Mouse (Mus musculus) gastrocnemius, adult 18-20 months (tissue): ENCODE results near the gene Slc34a1. TPM values are rescaled to one million over a fixed set of nuclear protein-coding genes. Genes with fewer than 3 reads are reported as not detected.

Experiments
- DNase-seq: peaks from one replicate; pipeline ENCODE4 v3.0.0; 2021; ENCODE audit warnings: low spot score
- long read RNA-seq, 2 experiments: library from polyadenylated mRNA; stranded (forward); transcript quantifications; one replicate each; pipeline ENCODE4 v2.0.0; 2021
- total RNA-seq, 2 experiments: library from RNA; stranded (reverse); gene quantifications; 2 replicates each; pipeline ENCODE4 v1.2.3; 2021

Slc34a1 gene
- under 1 TPM in 1 of 2 experiments, not detected in 1; 0.66 TPM for total RNA-seq
- long read RNA-seq, experiment 1: 0 reads
- long read RNA-seq, experiment 2: 0 reads

DNA sequence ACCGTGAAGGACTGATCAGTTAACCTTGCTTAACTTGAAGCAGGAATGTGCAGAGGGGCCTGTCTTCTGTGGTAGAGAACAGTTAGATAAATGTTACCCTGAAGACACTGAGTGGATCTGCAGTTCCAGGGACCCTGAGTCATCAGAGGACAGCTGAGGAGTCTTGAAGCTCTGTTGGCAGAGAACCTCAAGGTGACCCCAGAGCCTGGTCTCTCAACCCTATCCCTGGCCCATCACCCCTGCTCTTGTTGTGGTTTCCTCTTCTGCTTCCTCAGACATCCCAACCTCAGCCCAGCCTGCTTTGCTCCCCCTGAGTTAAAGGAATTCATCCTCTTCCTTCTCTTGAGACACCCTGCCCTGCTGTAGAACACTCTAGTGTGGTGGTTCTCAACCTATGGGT is at the start of gene Slc34a1:
Slc34a1 (plus strand) TSS at position 100 of the 400 bp plus-strand sequence.
- no peak for DNase-seq

DNA sequence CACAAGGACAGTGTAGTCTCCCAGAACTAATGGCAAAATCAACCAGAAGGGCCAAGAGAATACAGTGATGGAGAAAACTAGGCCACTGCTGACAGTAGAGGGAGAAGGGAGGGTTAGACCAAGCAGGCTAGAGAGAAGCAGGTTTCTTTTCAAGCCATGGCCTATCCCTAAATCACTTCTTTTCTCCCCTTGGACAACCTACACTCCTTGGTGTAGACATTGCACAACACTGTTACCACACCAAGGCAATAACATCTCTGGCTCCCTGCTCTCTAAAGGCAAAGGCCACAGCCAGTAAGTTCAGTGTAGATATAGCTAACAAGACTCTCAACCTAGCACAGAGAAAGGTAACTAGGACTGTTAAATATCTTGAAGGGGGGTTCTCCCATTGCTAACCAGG is 36.8 kb upstream of the Slc34a1 start:
- DNase-seq: no peak

DNA sequence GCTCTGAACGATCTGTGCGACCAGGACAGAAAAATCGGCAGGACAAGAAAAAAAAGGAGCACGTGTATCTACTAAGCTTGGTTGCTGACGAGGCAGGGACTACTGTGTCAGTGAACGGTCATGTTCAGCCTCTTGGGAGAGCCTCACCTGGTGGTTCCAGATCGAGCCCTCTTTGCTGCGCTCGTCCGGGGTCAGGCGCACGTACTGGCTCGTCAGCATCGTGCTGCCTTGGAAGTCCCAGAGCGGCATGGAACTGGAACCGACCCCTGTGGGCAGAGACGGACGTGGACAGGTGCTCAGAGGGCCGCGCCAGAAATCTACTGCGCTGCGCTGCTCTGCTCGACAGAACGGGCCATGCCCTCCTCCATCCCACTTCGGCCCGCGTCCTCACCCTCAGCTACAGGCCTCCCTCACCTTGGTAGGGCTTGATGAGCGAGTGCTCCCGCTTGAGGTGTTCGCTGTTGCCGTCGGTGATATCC is 36.0 kb upstream of the Slc34a1 start:
- peak; percentile 39 for DNase-seq

DNA sequence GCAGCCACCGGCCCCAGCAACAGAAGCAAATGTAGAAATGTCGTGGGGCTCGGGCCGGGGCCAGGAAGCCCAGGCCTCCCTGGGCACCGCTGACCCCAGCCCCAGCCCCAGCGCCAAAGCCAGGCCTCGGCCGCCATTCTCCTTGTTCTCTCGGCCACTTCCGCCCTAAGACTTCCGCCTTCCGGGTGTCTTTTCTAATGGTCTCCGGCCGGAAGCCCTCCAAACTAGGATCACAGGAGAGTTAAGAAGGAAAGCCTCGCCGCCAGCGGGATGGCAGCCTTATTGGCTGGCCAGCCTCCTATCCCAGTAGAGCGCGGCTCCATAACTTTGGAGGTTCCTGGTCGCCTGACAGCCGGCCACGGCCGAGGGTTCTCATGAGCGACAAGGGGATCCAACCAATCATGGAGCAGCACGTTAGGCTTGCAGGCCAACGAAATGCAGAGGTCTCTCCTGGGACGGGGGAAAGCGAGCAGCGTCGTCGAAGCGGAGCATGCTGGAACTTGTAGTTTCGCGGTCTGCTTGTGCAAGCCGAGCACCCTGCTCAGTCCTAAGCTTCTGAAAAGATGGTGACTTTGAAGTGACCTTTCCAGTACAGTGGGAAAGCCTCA is 35.4 kb upstream of the Slc34a1 start, which contains the start of gene Lman2:
Lman2 (minus strand) TSS at position 331 of the 608 bp plus-strand sequence.
- peak; percentile 98 for DNase-seq

DNA sequence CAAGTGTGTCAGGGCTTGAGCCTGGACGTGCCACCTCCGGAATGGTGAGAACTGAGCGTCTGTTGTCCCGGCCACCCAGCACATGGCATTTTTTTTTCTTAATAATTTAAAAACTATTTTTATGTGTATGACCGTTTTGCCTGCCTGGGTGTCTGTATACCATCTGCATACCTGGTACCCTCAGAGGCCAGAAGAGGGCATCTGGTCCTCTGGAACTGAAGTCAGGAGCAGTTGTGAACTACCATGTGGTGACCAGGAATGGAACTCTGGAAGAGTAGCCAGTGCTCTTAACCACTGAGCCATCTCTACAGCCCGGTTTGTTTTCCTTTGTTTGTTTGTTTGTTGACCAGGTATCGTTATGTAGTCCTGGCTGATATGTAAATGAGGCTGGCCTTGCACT is 29.6 kb upstream of the Slc34a1 start:
- DNase-seq: no peak

DNA sequence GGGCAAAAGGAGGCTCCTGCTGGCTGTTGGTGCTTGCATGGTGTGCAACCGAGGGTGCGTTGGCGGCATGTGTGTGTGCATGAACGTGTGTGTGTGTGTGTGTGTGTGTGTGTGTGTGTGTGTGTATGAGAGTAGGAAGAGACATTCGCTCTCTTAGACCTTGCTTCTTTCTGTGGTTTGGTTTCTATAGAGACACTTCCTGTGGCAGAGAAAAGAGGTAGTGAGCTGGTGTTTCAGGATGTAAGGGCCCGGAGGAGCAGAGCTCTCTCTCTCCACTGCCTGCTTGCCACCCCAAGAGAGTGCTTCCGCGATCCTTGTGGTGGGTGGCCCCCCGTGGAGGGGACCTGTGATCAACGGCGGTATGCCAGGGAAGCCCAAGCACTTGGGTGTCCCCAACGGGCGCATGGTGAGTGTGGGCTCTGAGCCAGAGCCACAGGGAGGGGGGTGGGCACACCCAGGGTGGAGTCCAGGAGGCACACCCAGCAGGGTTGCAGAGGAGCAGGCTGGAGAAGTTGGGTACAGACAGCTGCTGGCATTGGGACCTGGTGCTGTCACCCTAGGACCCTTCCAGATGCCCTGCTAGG is 28.4 kb upstream of the Slc34a1 start, which contains the start of gene Rgs14:
Rgs14 (plus strand) TSS at position 202 of the 584 bp plus-strand sequence.
- no peak for DNase-seq

DNA sequence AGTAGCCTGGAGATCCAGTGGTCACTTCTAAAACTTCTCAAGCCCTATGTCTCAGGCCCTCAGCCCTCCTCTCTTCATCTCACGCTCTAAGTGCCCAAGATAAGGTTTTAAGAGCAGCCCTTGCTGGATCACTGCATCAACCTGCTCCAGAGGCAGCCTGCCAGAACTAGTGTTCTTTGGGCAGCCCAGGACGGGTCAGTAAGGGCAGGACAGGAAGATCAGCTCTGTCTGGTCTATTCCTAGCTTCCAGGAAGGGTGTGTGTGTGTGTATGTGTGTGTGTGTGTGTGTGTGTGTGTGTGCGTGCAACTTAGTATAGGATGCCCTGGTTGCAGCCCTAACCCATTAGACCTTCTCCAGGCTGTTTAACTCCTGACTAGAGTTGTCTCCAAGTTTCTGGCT is 27.8 kb upstream of the Slc34a1 start:
- DNase-seq: no peak

DNA sequence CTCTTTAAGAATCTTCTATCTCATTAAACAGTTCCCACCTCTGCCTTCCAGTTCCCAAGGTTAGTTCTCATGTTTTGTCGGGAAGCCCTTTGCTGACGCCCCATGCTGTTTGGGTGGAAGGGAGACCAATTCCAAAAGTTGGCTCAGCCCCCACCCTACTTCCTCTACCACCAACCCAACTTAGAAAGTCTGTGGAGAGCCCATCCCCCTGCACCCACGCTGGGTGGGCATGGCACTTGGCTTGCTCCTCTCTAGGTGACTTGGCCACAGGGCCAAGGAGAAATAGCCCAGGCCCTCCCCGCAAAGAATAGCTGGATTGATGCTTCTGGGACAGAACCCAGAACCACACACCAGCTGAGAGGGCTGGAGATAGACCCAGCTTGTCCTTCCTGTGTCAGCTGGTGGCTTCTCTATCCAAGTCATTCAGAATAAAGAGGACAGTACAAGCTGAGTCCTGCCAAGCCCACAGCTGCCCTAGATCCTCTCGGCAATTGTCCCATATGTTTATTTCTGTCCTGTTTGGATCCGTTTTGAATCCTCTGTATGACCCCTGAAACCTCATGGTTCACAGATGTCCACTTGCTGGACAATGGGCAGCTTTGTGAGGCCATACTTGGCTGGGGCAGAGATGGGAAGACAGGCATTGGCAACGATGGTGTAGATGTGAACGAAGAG is 26.8 kb upstream of the Slc34a1 start:
- peak; percentile 39 for DNase-seq

DNA sequence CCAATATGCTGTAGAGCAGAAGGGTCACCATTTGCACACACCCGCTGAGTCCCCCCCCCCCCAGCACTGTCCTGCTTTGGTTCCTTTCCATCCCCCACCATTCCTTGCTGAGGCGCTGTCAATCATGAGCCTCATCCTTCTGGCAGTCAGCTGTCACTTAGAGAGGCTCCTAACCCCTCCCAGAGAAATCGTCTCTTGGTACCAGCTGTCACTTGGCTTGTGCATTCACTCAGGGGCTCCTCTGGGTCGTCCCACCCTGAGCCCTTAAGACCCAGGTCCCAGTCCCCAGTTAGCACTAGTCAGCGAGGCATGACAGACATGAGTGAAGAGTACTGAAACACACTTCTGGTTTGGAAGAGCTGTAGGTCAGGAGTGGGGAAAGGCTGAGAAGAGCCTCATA is 26.2 kb upstream of the Slc34a1 start:
- DNase-seq: no peak

DNA sequence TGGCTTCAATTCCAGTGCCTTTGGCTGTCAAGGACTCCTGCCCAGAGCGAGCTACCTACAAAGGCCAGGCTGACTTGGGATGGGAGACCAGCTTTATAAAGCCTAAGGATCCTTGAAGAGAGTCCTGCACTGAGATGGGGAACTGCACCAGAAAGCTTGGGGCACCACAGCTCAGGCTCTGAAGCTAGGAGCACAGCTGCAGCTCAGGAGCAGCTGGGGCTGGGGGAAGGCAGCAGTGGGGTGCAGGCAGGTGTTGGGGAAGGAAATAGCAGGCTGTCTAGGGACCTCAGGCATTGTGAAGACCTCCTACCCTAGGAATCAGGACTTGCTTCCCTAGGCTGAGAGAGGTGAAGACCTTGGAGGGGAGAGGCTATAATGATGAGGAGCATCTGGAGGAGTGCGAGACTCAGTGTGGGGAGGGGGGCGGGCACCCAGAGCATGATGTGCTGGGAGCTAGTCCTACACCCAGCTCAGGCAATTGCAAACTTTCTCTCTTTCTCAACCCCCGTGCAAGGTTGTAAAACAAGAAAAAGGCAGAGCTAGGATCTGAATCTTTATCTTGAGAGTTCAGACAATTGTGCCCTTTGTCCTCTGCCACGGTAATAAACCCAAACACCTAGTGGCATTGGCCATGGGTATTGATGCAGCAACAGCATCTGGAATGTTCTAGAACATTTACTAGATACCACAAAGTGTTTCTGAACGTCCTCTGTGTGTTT is 23.6 kb upstream of the Slc34a1 start:
- DNase-seq: no peak

DNA sequence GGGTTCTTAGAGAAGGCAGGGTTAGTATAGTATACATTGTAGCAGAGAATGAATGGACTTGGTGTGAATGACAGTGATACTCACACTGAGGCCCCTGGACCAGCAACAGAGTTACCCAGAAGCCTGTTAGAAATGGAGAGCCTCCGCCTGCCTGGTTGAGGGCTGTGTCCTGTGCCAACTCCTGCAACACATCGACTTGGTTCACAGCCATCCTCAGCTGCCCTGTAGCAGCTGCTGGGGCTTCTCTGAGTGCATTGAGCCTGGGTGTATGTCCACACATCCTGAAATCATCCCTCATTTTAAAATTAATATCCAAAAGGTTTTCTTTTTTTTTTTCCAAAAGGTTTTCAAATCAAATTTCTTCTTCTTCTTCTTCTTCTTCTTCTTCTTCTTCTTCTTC is 22.1 kb upstream of the Slc34a1 start:
- DNase-seq: no peak

DNA sequence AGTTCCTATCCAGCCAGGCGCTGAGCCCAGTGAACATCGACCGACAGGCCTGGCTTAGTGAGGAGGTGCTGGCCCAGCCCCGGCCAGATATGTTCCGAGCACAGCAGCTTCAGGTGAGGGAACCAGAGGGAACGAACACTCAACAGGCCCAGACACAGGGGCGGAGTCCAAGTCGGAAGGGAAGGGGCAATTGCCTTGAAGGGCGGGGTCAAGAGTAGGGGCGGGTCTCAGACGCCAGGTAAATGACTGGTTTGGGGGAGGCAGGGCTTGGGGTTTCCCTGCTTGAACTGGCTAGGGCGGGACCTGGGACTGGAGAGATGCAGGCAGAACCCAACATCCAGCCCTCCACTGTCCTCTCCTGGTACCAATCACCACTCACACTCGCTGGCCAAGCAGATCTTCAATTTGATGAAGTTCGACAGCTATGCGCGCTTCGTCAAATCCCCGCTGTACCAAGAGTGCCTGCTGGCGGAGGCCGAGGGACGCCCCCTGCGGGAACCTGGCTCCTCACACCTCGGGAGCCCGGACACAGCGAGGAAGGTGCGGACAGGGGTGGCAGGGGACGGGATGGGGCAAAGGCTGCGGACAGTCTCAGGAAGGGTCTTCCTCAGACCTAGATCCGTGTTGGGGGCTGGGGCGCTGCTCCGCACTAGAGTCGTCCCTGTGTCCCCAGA is 18.9 kb upstream of the Slc34a1 start:
- no peak for DNase-seq

DNA sequence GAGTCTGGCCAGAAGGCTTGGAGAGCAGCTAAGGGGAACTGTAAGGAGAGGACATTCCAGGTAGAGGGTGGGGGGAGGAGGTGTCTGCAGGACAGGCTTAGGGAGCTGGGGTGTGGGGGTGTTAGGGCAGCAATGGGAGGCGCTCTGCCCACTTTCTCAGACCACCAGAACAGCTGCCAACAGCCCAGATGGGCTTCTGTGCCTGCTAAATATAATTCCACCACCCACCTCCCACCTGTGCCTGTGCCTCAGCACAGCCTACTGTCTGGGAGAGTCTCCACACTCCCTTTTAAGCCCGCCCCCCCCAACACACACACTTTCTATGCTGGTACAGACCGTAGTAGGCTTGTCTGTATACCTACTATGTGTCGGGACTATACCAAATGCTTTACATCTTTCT is 16.2 kb upstream of the Slc34a1 start:
- no peak for DNase-seq

DNA sequence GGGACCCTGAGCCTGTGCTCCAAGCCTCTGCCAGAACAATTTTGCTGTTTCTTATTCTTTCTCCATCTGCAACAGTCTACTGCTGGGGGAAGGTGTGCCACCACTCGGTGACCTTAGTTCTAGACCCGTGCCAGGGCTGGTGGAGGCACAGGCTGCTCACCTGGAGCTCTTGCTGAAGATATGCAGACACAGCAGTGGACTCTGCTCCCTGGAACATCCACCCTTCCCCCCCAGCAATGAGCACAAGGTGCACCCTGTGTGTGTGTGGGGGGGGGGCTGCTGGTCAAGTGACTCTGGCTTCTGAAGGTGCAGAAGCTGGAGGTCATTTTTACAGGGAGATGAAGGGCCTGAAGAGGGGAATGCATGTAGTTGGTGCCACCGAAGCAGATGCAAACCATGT is 7.3 kb upstream of the Slc34a1 start:
- no peak for DNase-seq

DNA sequence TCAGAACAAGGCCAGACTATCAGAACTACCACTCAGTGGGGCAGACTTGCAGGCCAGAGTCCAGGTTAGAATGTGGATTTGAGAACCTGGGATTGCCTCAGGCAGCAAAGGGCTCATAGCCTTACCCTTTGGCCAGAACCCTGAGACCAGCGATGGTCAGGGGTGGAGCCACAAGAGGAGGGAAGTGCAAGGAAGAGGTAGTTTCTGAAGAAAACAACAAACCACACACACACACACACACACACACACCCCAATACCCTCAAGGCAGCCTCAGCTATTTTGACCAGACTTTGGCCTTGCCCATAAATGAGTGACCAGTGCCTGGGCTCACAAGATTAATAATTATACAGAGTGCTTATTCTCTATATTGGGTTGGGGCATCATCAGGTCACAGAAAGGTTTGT is 6.4 kb upstream of the Slc34a1 start:
- DNase-seq: no peak

DNA sequence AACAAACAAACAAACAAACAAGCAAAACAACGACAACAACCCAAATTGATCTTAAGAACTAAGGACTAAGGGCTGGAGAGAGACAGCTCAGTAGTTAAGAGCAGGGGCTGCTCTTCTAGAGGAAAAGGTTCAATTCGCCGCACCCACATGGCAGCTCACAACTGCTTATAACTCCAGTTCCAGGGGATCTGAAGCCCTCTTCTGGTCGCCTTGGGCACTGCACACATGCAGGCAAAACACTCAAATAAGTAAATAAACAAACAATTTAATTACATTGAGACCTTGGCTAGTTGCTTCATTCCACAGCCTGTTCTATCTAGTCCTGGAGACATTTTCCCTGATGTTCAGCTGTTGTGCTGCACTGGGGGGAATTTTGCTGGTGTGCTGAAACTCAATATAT is 5.1 kb upstream of the Slc34a1 start:
- no peak for DNase-seq

DNA sequence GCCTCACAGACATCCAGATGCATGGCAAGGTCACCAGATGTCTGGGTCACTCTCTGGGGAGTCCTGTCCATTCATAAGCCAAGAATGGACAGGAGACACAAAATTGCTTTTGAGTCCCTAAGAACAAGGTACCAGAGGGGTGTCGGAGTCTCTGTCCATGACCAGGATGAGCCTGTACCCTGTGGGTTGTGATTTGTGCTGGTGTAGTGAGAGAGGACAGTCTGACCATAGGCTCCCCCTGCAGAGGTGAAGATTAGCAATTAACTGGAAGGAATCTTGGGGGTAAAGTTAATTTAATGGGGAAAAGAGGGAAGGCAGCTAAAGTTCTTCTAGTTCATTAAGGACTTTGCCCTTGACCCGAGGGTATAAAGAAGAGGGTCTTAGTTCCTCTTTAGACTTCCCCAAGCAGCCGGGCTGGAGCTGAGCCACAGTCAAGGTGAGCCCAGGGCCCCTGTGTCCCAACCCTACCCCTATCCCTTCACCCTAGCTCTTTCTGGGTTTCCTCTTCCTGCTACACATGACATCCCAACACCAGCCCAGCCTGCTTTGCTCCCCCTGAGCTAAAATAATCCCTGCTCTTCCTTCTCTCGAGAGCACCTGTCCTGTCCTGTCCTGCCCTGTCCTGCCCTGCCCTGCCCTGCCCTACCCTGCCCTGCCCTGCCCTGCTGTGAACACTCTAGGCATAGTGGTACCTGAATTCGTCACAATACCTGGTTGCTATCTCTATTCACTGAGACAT is 1.5 kb downstream of the Slc34a1 start:
- no peak for DNase-seq

DNA sequence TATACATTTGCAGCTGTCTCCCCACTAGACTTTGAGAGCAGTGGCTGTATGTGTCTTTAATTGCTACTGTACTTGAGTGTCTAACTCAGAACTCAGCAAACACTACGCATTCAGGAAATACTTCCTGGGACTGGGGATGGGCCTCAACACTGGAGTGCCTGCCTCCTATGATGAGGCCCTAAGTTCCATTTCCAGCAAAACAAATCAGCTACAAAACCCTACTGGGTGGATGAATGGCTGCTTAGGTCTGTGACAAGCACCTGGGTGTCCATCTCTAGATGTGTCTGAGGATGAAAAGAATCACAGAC is 2.0 kb downstream of the Slc34a1 start:
- DNase-seq: no peak

DNA sequence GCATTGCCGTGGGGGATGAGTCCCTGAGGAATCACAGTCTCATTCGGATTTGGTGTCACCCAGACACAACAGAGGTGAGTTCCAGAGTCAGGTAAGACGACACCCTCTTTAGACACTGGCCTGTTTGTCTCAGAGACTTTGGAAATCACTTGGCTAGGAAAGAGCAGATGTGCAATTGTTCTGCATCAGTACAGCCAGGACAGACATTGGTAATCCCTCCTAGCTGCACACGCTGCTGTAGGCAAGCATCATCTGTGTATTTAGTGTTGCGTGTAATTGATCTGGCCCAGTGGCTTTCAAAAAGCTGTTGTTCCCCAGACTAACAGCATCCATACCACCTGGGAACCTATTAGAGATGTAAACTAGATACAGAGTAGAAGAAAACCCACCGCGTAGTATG is 5.3 kb downstream of the Slc34a1 start:
- no peak for DNase-seq

DNA sequence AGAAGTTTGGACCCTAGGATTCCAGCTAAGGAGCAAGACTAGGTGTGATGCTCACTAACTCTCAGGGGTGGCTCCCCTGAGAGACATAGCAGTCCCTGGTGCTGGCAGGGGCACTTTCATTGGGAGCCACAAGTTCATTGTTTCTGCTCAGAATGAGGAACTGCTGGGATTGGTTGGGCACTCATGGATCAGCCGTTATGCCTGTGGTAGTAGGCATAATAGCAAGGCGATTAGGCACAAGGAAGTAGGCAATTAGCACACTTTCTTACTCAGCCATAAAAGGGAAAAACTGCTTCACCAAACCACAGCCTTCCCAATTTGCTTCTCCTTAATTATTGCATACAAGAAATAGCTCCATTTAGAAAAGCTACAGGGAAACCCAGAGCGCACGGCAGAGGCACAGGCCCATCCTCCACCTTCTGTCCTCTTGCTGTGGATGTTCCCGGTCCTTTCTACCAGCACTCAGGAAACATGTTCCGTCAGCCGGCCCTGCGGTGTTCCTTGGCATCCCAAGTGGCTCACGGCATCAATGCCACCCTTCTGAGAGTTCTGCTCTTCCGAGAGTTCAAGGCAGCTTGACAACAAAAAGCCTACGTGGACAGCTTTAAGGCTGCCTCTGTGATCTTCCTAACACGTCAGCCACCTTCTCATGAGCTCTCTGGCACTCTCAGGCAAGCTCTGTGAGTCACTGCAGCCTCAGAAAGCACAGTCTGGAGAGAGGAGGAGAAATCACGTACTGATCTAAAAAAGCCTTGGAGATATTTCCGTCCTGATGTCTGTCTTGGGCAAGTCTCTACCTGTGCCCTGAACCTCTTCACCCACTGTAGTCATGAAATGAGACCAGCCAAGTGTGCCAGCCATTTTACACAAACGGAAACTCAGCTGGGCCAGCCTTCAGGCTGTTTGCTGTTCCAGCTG is 6.2 kb downstream of the Slc34a1 start:
- no peak for DNase-seq
